Mouse (Mus musculus): ENCODE measurements around the gene Adnp. TPM values are rescaled to one million over a fixed set of nuclear protein-coding genes. Genes with fewer than 3 reads are reported as not detected.

The Adnp gene
- polyA plus RNA-seq, 1 experiment from 2014 or later: 5.9 TPM

GRCm38 (mm10) chr2:168145437-168145836 is 61.5 kb downstream of the Adnp start:
- H3K4me3 ChIP-seq: no peak overlapping the region
- H3K27me3 ChIP-seq: no peaks in the 10 kb centered on the region
- no peaks in the 10 kb centered on the region for H3K9me3 ChIP-seq
- no peak overlapping the region for H3K27ac ChIP-seq (replicated peaks)
- H3K4me2 ChIP-seq: no peak overlapping the region
- no peak for ATAC-seq (ENCODE audit: low read depth)
- H3K36me3 ChIP-seq: no peaks in the 10 kb centered on the region
- WGBS: 61% methylated on average over 2 of the region's 2 CpGs
- H3K4me1 ChIP-seq (replicated peaks): peaks cover 7% of the 10 kb centered on the region; the same call in 1 of the 2 replicates
- peak overlapping the region; percentile 41; the same call in 1 of the 2 replicates for H3K9ac ChIP-seq

- Histone ChIP-seq H3K9ac (no peak overlapping the region), H3K9me3 (no peaks in the 10 kb centered on the region), H3K27ac (replicated peaks) (no peak overlapping the region), H3K36me3 (no peaks in the 10 kb centered on the region), H3K27me3 (no peaks in the 10 kb centered on the region), H3K4me2 (no peak overlapping the region), H3K4me1 (replicated peaks) (peaks cover 7% of the 10 kb centered on the region; the same call in 1 of the 2 replicates), H3K4me3 (no peak overlapping the region)
- ATAC-seq (ENCODE audit: low read depth): no peak
- WGBS: 37% methylated on average over 5 of the region's 5 CpGs
These were observed 63.1 kb downstream of the Adnp start for GRCm38 (mm10) chr2:168143794-168144193.

- Histone ChIP-seq H3K9ac (peak overlapping the region; percentile 18; the same call in 1 of the 2 replicates), H3K9me3 (no peaks in the 10 kb centered on the region), H3K27me3 (no peaks in the 10 kb centered on the region), H3K27ac (replicated peaks) (no peak overlapping the region), H3K4me1 (replicated peaks) (no peaks in the 10 kb centered on the region), H3K4me2 (peak overlapping the region; percentile 19; the same call in 1 of the 2 replicates), H3K36me3 (no peaks in the 10 kb centered on the region), H3K4me3 (no peak overlapping the region)
- 61% methylated on average over 15 of the region's 15 CpGs for WGBS
- no peak for ATAC-seq (ENCODE audit: low read depth)
These were observed 69.8 kb downstream of the Adnp start for GRCm38 (mm10) chr2:168137161-168137560.

Small RNA genes lying within 50 kb of the gene (microRNA-seq; reads per million reads assigned to microRNA genes)
- not detected for gene Gm24561

Other genes starting within 250 kb of the Adnp start
- 0.40 and 0.61 TPM in 2 replicates for gene Ripor3, start 196.5 kb downstream of the Adnp start, polyA plus RNA-seq (2015; fragmentation: Nextera tagmentation; extraction: Ambion mirVana)
- 7.5 and 9.1 TPM in 2 replicates for gene Pard6b, start 126.1 kb downstream of the Adnp start, polyA plus RNA-seq (2015; fragmentation: Nextera tagmentation; extraction: Ambion mirVana)
- gene Gm20716, start 23.3 kb upstream of the Adnp start, polyA plus RNA-seq (2015; fragmentation: Nextera tagmentation; extraction: Ambion mirVana): 21.7 and 25.0 TPM in 2 replicates
- gene Dpm1, start 23.5 kb upstream of the Adnp start, polyA plus RNA-seq (2015; fragmentation: Nextera tagmentation; extraction: Ambion mirVana): 66.2 and 75.9 TPM in 2 replicates
- 8.2 and 8.7 TPM in 2 replicates for gene Mocs3, start 23.5 kb upstream of the Adnp start, polyA plus RNA-seq (2015; fragmentation: Nextera tagmentation; extraction: Ambion mirVana)
- 0.45 and 0.79 TPM in 2 replicates for gene Kcng1, start 74.6 kb upstream of the Adnp start, polyA plus RNA-seq (2015; fragmentation: Nextera tagmentation; extraction: Ambion mirVana)

Measured in neural tube, embryonic 13.5 days (tissue).